Mouse (Mus musculus): ENCODE data around the gene Amy2a5.
"Not testable (repeated sequence)": the region's sequence is repeated elsewhere in the genome, so short reads cannot be mapped to it uniquely, and the experiment has no call there.

DNA sequence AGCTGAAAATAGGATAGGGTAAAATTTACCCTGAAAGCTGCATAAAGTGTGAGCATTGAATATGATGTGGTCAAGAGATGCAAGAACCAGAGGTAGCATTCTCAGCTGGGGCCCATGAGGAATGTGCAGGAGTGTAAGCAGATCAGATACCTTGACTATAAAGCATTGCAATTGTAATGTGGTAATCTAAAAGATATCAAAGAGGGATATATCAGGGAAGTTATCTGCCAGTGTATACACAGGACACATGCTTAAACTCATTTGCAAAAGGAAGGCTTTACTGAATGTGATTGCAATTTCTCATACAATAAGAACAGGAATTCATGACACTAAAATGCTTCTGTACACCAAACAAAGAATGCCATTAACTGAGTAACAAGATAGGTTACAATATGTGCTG lies 20.9 kb upstream of the Amy2a5 start:
- TF ChIP-seq ZC3H11A (IDR thresholded peaks at IDR 0.05; ENCODE audit: borderline replicate concordance, low read depth, low read length); MAFK (IDR thresholded peaks at IDR 0.05; ENCODE audit: insufficient read depth, low read depth, low read length); ZNF384 (IDR thresholded peaks at IDR 0.05; ENCODE audit: low read depth, low read length); HCFC1 (IDR thresholded peaks at IDR 0.05; ENCODE audit: borderline replicate concordance, insufficient read depth, low read length); CHD2 (IDR thresholded peaks at IDR 0.05; ENCODE audit: low read depth, low read length): not testable (repeated sequence)
